Mouse (Mus musculus): ENCODE measurements around the gene Srrm1. TPM values are rescaled to one million over a fixed set of nuclear protein-coding genes. Genes with fewer than 3 reads are reported as not detected.

Srrm1 gene
- total RNA-seq, 2 experiments from 2014 or later, result 57.8 to 68.3 TPM

DNA sequence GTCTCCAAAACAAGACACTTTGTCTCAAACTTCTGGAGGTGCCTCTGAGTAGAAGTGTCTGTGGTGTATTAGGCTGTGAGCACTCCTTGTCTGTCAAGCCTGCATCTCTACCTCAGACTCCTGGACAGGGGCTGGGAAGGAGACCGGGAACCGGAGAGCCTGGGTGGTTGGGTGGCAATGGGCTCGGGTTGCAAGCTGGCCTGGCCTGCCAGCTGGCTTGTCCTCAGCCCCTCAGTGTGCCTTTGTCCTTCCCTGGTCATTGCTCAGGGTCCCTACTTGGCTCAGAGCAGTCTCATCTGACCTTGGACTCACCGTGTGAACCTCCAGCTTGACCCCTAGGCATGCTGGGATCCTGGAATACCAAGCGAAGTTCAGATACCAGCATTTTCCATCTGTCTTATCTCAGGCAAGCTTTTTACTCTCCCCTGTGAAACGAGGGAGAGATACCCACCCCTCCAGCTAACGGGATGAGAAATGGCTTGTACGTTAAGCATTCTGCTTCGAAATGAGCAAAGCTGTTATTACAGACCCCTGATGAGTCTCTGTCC is 43.9 kb downstream of the Srrm1 start:
- DNase-seq, result no peak
- intact Hi-C loops (cut with DNase I; ENCODE audit: low total_unique reads), result loop anchor here (5.0 kb wide), 1 partner anchor 37 kb away; the partner anchor contains the start of gene Clic4

GRCm38 (mm10) chr4:135306971-135307632 is 46.0 kb downstream of the Srrm1 start:
- intact Hi-C loops (cut with DNase I; ENCODE audit: low total_unique reads), result loop anchor here (5.0 kb wide), 1 partner anchor 35 kb away; the partner anchor contains the start of gene Clic4
- peak; percentile 38 for DNase-seq

DNA sequence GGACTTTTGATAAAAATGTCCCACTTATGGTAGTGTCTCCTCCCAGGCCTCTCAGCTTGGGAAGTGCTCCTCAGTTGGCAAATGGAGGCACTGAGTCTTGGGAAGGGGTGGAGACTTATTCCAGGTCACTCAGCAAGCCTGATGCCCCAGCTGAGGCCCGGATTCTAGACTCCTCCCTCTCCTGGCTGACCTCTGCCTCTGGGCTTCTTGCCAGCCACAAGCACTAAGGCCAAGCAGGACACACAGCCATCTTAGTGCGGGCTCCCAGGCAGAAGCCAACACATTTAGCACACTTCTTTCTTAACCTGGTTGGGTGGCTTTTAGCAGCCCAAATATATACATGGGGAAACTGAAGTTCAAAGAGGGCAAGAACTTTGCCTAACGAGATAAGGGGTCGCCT is 46.6 kb downstream of the Srrm1 start:
- DNase-seq, result peak; percentile 76
- intact Hi-C loops (cut with DNase I; ENCODE audit: low total_unique reads), result loop anchor here (5.0 kb wide), 1 partner anchor 34 kb away; the partner anchor contains the start of gene Clic4

GRCm38 (mm10) chr4:135302261-135302660 is 50.9 kb downstream of the Srrm1 start:
- intact Hi-C loops (cut with DNase I; ENCODE audit: low total_unique reads), result no loop called here
- no peak for DNase-seq

DNA sequence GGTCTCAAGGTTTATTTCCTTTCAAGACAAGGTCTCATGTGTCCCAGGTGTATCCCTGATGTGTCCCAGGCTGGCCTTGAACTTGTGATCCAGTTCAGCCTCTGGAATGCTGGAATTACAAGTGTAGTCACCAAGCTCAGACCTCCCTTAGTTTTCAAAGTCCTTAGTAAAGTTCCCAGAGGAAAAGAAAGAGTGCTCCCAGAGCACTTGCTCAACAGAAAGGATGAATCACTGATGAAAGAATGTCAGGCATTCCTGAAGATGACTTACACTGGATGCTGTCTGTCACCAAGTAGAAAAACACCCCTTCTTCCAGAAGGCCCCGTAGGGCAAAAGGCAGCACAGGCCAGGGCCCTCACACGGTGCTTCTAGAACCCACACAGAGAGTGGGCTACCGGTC is 52.0 kb downstream of the Srrm1 start:
- DNase-seq, result no peak
- intact Hi-C loops (cut with DNase I; ENCODE audit: low total_unique reads), result no loop called here

- DNase-seq, result no peak
- intact Hi-C loops (cut with DNase I; ENCODE audit: low total_unique reads), result no loop called here
Observed at GRCm38 (mm10) chr4:135300248-135301041, 52.7 kb downstream of the Srrm1 start.

DNA sequence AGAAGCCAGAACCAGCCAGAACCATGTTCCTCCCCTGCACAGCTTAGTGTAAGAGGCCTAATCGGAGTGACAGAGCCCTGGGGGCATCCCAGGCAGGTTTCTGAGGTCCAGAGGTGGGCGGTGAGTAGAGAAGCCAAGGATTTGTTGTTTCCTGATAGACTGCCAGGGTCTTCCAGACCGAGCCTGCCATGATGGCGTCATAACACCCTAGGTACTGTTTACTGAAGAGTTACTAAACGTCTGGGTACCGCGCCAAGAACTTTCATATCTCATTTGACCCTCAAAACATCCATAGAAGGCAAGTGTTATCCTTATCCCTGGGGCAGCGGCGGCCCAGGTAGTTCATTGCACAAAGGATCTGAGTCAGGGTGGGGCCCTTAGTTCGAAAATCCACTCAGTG is 54.4 kb downstream of the Srrm1 start:
- intact Hi-C loops (cut with DNase I; ENCODE audit: low total_unique reads), result no loop called here
- no peak for DNase-seq

DNA sequence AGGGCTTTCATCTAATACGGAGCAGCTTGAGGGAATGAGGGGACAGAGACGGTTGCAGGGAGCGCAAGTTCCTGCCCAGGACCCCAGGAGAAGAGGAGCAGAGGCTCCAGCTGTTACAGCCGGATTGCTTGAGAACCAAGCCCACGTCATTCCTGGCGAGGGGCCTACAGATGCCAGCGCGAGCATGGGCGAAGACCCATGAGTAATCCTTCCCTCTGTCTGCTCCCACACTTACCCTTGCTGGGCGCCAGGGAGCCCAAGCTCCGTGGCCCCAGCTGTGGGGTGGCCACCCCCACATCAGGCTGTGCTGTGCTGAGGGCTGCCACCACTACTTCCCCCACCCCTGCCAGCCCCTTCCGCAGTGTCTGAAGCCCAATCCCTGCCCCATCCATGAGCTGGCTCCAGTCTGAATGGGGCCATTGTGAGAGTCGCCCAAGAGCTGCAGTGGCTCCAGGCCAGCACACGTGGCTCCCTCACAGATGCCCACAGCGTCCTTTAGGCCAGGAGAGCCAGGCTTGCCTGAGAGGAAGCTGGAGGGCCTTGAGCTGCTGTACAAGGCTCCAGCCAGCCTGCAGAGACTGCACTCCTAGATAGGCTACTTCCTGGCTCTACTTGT is 55.1 kb downstream of the Srrm1 start:
- peak; percentile 45 for DNase-seq
- intact Hi-C loops (cut with DNase I; ENCODE audit: low total_unique reads), result no loop called here

DNA sequence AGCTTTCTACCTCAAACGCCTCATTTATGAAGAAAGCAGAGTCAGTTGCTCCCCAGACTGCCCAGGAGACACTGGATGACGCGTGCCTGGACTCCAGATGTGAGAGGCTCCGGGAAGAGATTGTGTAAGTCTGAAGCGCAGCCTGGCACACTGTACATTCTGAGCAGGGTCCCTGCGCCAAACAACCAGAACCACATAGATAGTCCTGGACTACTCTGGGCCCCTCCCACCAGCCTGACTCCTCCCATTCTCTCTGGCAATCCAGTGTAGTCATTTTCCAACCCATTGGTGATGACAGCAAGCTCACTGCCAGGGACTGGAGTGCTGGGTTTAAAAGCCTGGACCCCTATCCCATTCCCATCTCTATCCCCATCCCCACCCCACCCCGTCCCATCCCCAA is 56.0 kb downstream of the Srrm1 start:
- peak; percentile 25 for DNase-seq
- intact Hi-C loops (cut with DNase I; ENCODE audit: low total_unique reads), result no loop called here

DNA sequence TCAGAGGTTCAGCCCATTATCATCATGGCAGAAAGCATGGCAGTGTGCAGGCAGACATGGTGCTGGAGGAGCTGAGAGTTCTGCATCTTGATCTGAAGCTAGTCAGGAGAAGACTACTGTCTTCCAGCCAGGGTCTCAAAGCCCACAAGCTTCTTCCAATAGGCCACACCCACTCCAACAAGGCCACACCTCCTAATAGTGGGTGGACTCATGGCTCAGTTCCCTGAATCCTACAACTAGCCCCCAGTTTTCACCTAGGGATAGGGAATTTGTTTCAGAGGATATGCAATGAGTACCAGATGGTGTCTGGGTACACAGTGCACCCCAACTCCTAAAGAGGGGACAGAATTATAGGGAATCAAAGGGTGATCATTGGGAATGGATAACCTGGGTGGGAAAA is 56.6 kb downstream of the Srrm1 start:
- no peak for DNase-seq
- intact Hi-C loops (cut with DNase I; ENCODE audit: low total_unique reads), result no loop called here

- intact Hi-C loops (cut with DNase I; ENCODE audit: low total_unique reads), result no loop called here
- DNase-seq, result no peak
Observed at GRCm38 (mm10) chr4:135293813-135294212, 59.3 kb downstream of the Srrm1 start.

- DNase-seq, result peak; percentile 18
- intact Hi-C loops (cut with DNase I; ENCODE audit: low total_unique reads), result no loop called here
Observed at GRCm38 (mm10) chr4:135292477-135293089, 60.5 kb downstream of the Srrm1 start.

- DNase-seq, result no peak
- intact Hi-C loops (cut with DNase I; ENCODE audit: low total_unique reads), result no loop called here
Observed at GRCm38 (mm10) chr4:135291841-135292240, 61.3 kb downstream of the Srrm1 start.

- no peak for DNase-seq
- intact Hi-C loops (cut with DNase I; ENCODE audit: low total_unique reads), result no loop called here
Observed at GRCm38 (mm10) chr4:135291199-135291598, 61.9 kb downstream of the Srrm1 start.

DNA sequence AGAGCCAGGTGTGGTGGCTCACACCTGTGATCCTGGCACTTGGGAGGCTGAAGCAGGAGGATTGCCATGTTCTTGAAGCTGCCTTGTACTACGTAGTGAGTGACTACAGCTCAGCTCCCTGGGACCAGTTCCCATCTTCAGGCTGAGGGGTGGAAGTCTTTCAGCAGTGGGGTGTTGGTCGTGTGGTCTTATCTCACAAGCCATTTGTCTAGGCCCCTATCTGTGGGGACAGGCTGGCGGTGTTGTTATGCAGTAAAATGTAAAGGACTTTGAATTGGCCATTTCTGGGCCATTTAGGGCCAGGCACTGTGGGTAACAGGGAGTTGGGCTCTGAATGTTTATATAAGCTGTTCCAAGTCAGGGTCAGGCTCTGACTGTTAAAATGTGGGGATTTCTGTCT is 65.1 kb downstream of the Srrm1 start:
- no peak for DNase-seq
- intact Hi-C loops (cut with DNase I; ENCODE audit: low total_unique reads), result no loop called here

DNA sequence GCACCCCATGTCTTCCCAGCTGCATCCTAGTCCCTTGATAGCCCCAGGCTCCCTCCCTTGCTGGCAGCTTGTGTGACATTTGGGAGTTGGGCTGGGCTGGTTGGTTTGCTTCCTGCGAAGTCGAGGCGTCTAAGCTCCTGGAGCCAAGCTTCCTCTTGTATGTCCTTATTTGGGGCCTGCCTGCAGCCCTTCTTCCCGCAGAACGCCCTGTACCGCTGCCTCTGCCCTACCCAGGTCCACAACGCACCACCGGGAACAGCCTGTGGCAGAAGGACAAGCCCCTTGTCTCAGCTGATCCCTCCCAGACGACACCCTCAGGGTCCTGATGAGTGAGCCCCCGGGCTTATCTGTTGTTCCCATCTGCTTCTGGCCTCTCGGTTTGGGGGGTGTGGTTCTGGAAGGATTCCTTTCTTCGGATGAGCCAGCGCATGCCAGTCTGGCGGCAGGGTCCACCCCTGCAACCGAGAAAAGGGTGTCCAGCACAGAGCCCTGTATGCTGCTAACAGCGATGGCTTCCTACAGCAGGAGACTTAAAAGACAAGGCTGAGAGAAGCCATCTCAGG is 66.2 kb downstream of the Srrm1 start:
- intact Hi-C loops (cut with DNase I; ENCODE audit: low total_unique reads), result no loop called here
- DNase-seq, result peak; percentile 32

GRCm38 (mm10) chr4:135286033-135286622 is 67.0 kb downstream of the Srrm1 start:
- DNase-seq, result no peak
- intact Hi-C loops (cut with DNase I; ENCODE audit: low total_unique reads), result no loop called here

GRCm38 (mm10) chr4:135285436-135285835 is 67.7 kb downstream of the Srrm1 start:
- intact Hi-C loops (cut with DNase I; ENCODE audit: low total_unique reads), result no loop called here
- DNase-seq, result no peak

DNA sequence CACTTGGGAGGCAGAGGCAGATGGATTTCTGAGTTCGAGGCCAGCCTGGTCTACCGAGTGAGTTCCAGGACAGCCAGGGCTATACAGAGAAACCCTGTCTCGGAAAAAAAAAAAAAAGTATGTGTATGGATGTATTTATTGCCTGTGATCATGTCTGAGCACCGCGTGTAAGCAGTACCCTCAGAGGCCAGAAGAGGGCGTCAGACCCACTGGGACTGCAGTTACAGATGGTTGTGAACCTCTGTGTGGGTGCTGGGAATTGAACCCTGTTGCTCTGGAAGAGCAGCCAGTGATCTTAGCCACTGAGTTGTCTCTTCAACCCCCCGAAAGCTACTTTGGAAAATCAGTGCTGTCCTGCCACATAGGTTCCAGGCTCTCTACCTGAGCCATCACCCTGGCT is 69.2 kb downstream of the Srrm1 start:
- intact Hi-C loops (cut with DNase I; ENCODE audit: low total_unique reads), result no loop called here
- no peak for DNase-seq

Data from gastrocnemius, postnatal 14 days (tissue).